Mouse (Mus musculus): Measurements from ENCODE around the gene Bmp6. TPM values are rescaled to one million over a fixed set of nuclear protein-coding genes. Genes with fewer than 3 reads are reported as not detected.
A peak's percentile ranks its signal among the peaks of the same experiment; 100 is the strongest.

Gene Bmp6
- polyA plus RNA-seq, 1 experiment from 2014 or later = 1.4 TPM

DNA sequence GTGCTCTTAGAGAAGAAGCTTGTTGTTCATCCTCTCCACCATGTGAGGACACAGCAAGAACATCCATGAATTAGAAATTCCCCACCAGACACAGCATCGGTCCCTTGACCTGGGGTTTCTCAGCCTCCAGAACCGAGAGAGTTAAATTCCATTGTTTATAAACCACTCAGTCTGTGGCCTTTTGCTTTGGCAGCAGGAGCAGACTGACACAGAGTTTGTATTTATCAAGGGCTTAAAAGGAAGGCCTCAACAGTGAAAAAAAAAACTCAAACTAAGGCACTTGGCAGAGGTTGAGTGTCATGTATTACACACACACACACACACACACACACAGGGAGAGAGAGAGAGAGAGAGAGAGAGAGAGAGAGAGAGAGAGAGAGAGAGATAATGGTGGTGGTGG, 17.5 kb upstream of the Bmp6 start:
- H3K36me3 ChIP-seq (ENCODE audit: control insufficient read depth, insufficient read depth) = no peaks in the 10 kb centered on the region
- H3K27me3 ChIP-seq (replicated peaks; ENCODE audit: control insufficient read depth, insufficient read depth, low read length) = no peaks in the 10 kb centered on the region
- no peaks in the 10 kb centered on the region for H3K9me3 ChIP-seq (ENCODE audit: control insufficient read depth, low read length)
- H3K4me3 ChIP-seq (replicated peaks; ENCODE audit: low read length) = no peak overlapping the region
- no peak overlapping the region for H3K9ac ChIP-seq (replicated peaks; ENCODE audit: low read depth, low read length)
- H3K4me2 ChIP-seq (ENCODE audit: low read length) = no peak overlapping the region
- H3K27ac ChIP-seq (ENCODE audit: low read length) = no peak overlapping the region
- ATAC-seq = no peak
- 65% methylated on average over 2 of the region's 2 CpGs for WGBS
- H3K4me1 ChIP-seq (replicated peaks; ENCODE audit: control insufficient read depth, insufficient read depth, low read length) = peaks cover 6% of the 10 kb centered on the region; the same call in 1 of the 2 replicates

DNA sequence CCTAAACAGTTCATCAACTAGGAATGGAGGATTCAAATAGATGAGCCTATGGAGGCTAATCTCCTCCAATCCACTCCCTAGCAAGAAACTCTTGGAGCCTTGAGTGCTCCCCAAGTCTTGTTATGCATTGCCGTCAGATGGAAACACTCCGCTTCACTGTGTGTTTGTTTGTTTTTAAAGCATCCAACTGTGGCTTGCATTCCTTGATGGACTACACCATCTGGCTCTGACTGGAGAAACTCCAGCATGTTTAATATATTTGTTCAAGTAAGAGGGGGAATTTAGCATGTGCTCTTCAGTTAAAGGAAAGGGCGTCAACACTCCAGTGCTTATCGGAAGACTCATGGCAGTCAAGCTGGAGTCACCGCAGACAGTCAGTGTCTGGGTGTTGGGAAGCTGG, 11.4 kb upstream of the Bmp6 start:
- H3K4me2 ChIP-seq (ENCODE audit: low read length) = no peak overlapping the region
- no peak overlapping the region for H3K27ac ChIP-seq (ENCODE audit: low read length)
- ATAC-seq = peak; percentile 90
- WGBS = 54% methylated on average over 5 of the region's 5 CpGs
- H3K9ac ChIP-seq (replicated peaks; ENCODE audit: low read depth, low read length) = no peak overlapping the region
- H3K4me1 ChIP-seq (replicated peaks; ENCODE audit: control insufficient read depth, insufficient read depth, low read length) = 0 out of 2 replicates have a peak, but pooled peaks cover 3% of the 10 kb centered on the region
- H3K36me3 ChIP-seq (ENCODE audit: control insufficient read depth, insufficient read depth) = no peaks in the 10 kb centered on the region
- H3K9me3 ChIP-seq (ENCODE audit: control insufficient read depth, low read length) = no peaks in the 10 kb centered on the region
- H3K27me3 ChIP-seq (replicated peaks; ENCODE audit: control insufficient read depth, insufficient read depth, low read length) = no peaks in the 10 kb centered on the region
- no peak overlapping the region for H3K4me3 ChIP-seq (replicated peaks; ENCODE audit: low read length)

DNA sequence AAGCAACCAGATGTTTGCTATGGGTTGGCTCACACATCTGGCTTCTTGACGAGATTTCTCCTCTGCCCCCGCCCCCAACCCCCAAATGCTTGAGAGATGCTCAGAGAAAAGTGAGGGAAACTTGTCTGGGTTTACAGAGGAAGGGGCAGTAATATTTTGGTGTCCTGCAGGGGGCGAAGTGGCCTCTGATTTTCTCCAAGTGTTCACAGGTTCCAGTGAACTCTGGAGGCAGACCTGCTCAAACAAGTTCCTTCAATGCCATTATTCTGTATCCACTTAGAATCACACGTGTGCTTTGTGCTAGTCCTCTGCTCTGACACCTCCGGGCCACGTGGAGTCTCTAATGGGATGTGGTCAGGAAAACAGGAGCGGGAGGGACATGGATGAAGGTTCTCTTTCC, 2.3 kb upstream of the Bmp6 start:
- 31% methylated on average over 7 of the region's 7 CpGs for WGBS
- no peak overlapping the region for H3K4me2 ChIP-seq (ENCODE audit: low read length)
- H3K36me3 ChIP-seq (ENCODE audit: control insufficient read depth, insufficient read depth) = no peaks in the 10 kb centered on the region
- no peak overlapping the region for H3K27ac ChIP-seq (ENCODE audit: low read length)
- H3K9ac ChIP-seq (replicated peaks; ENCODE audit: low read depth, low read length) = no peak overlapping the region
- H3K27me3 ChIP-seq (replicated peaks; ENCODE audit: control insufficient read depth, insufficient read depth, low read length) = peaks cover 37% of the 10 kb centered on the region
- peaks cover 22% of the 10 kb centered on the region for H3K4me1 ChIP-seq (replicated peaks; ENCODE audit: control insufficient read depth, insufficient read depth, low read length)
- no peak for ATAC-seq
- no peak overlapping the region for H3K4me3 ChIP-seq (replicated peaks; ENCODE audit: low read length)
- H3K9me3 ChIP-seq (ENCODE audit: control insufficient read depth, low read length) = no peaks in the 10 kb centered on the region

DNA sequence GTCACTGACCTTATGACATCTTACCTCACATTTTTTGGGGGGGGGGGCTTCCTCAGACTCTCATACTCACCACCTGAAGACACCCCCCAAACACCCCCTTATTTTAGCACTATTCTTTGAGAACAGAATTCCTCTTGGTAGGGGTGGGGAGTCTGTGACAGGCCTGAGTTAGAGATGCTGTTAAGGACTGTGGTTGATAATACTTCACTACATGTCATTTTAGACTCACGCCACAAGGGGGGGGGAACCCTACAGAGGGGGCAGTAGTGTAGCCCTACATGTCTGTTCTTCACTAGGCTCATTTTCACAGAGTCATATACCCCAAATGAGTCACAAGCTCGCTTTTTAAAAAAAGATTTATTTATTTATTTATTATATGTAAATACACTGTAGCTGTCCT, 1.7 kb upstream of the Bmp6 start:
- H3K9ac ChIP-seq (replicated peaks; ENCODE audit: low read depth, low read length) = no peak overlapping the region
- no peak overlapping the region for H3K4me2 ChIP-seq (ENCODE audit: low read length)
- 79% methylated on average over 2 of the region's 2 CpGs for WGBS
- H3K27me3 ChIP-seq (replicated peaks; ENCODE audit: control insufficient read depth, insufficient read depth, low read length) = peaks cover 42% of the 10 kb centered on the region
- no peak for ATAC-seq
- peaks cover 22% of the 10 kb centered on the region for H3K4me1 ChIP-seq (replicated peaks; ENCODE audit: control insufficient read depth, insufficient read depth, low read length)
- H3K36me3 ChIP-seq (ENCODE audit: control insufficient read depth, insufficient read depth) = no peaks in the 10 kb centered on the region
- H3K9me3 ChIP-seq (ENCODE audit: control insufficient read depth, low read length) = no peaks in the 10 kb centered on the region
- no peak overlapping the region for H3K4me3 ChIP-seq (replicated peaks; ENCODE audit: low read length)
- H3K27ac ChIP-seq (ENCODE audit: low read length) = no peak overlapping the region

DNA sequence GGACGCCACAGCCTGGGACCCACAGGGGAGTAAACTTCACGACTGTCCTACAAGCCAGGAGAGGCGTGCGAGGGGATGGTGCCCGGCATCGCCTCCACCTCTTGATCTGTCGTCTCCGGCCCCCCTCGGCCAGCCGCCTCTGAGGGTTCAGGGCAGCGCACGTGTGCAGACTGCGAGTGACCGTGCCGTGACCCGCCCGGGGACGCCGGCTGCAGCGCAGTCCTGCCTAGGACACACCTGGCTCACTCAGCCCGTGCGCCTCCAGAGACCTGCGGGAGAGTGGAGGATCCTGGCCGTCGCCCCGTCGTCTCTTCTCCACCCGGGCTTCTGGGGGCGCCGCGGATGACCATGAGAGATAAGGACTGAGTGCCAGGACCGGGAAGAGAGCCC, 519 bp downstream of the Bmp6 start:
- Histone ChIP-seq H3K4me1 (replicated peaks; ENCODE audit: control insufficient read depth, insufficient read depth, low read length) (peaks cover 22% of the 10 kb centered on the region), H3K4me3 (replicated peaks; ENCODE audit: low read length) (peak overlapping the region; percentile 49), H3K27me3 (replicated peaks; ENCODE audit: control insufficient read depth, insufficient read depth, low read length) (peaks cover 47% of the 10 kb centered on the region), H3K4me2 (ENCODE audit: low read length) (peak overlapping the region; percentile 86), H3K36me3 (ENCODE audit: control insufficient read depth, insufficient read depth) (no peaks in the 10 kb centered on the region), H3K27ac (ENCODE audit: low read length) (no peak overlapping the region), H3K9me3 (ENCODE audit: control insufficient read depth, low read length) (no peaks in the 10 kb centered on the region), H3K9ac (replicated peaks; ENCODE audit: low read depth, low read length) (peak overlapping the region; percentile 19)
- peak; percentile 11 for ATAC-seq
- WGBS = under 1% methylated on average over 32 of the region's 32 CpGs

DNA sequence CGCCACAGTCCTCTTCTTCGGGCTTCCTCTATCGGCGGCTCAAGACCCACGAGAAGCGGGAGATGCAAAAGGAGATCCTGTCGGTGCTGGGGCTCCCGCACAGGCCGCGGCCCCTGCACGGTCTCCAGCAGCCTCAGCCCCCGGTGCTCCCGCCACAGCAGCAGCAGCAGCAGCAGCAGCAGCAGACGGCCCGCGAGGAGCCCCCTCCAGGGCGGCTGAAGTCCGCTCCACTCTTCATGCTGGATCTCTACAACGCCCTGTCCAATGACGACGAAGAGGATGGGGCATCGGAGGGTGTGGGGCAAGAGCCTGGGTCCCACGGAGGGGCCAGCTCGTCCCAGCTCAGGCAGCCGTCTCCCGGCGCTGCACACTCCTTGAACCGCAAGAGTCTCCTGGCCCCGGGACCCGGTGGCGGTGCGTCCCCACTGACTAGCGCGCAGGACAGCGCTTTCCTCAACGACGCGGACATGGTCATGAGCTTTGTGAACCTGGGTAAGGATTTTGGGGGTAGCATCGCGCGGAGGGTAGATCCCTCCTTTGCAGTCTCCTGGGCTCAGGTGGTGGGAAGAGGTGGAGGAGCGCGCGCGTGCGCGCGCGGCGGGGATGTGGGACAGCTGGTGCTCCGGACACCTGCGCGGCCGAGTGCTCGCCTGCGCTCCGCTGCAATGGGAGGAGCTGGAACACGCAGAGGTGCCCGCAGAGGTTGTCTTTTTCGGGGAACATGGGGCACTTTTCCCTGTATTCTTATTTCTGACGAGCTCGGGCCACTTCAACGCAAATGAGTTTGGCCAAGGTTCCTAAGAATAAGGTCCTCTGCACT, 1.4 kb downstream of the Bmp6 start:
- H3K27me3 ChIP-seq (replicated peaks; ENCODE audit: control insufficient read depth, insufficient read depth, low read length) = peaks cover 47% of the 10 kb centered on the region
- H3K4me1 ChIP-seq (replicated peaks; ENCODE audit: control insufficient read depth, insufficient read depth, low read length) = peaks cover 22% of the 10 kb centered on the region
- peak overlapping the region; percentile 86 for H3K4me2 ChIP-seq (ENCODE audit: low read length)
- peak overlapping the region; percentile 49 for H3K4me3 ChIP-seq (replicated peaks; ENCODE audit: low read length)
- no peaks in the 10 kb centered on the region for H3K36me3 ChIP-seq (ENCODE audit: control insufficient read depth, insufficient read depth)
- peak overlapping the region; percentile 31; the same call in 1 of the 2 replicates for H3K9ac ChIP-seq (replicated peaks; ENCODE audit: low read depth, low read length)
- under 1% methylated on average over 60 of the region's 63 CpGs for WGBS
- H3K27ac ChIP-seq (ENCODE audit: low read length) = no peak overlapping the region
- H3K9me3 ChIP-seq (ENCODE audit: control insufficient read depth, low read length) = no peaks in the 10 kb centered on the region
- ATAC-seq = peak; percentile 9

DNA sequence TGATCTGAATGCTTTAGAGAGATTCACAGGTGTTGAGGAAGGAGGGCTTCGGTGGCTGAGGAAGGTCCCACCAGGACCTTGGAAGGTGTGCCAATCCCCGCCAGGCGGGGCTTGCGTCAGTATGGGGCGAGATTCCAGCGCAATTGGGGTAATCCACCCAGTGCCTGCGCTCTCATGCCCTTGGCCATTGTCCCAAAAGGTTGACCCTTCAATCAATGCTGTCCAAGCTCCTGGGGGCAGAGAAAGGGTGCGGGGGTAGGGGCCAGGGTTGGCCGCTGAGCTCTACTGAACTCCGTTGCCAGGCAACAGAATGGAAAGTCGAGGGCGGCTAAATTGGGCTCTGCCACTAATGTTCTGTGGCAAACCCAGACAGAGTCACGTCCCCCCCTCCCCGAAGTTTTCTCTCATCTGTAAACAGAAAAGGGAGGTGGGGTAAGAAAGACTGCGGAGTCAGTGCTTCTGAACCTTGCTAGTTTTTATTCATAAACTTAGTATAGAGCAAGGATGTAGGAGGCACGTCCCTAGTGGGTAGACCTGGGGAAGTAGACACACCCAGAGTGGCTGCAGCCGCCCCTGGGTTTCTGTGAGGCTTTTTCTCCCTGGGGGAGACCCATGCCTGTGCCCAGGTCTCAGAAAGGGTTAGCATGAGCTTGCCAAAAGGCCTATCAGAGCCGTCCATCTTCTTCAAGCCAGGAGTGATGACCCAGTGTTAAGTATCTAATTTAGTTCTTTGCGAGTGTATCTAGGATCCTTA, 2.3 kb downstream of the Bmp6 start:
- WGBS = 5% methylated on average over 19 of the region's 19 CpGs
- H3K4me3 ChIP-seq (replicated peaks; ENCODE audit: low read length) = peak overlapping the region; percentile 49
- no peak overlapping the region for H3K27ac ChIP-seq (ENCODE audit: low read length)
- H3K4me2 ChIP-seq (ENCODE audit: low read length) = peak overlapping the region; percentile 86
- peaks cover 47% of the 10 kb centered on the region for H3K27me3 ChIP-seq (replicated peaks; ENCODE audit: control insufficient read depth, insufficient read depth, low read length)
- H3K4me1 ChIP-seq (replicated peaks; ENCODE audit: control insufficient read depth, insufficient read depth, low read length) = peaks cover 22% of the 10 kb centered on the region
- no peak overlapping the region for H3K9ac ChIP-seq (replicated peaks; ENCODE audit: low read depth, low read length)
- no peaks in the 10 kb centered on the region for H3K36me3 ChIP-seq (ENCODE audit: control insufficient read depth, insufficient read depth)
- no peak for ATAC-seq
- no peaks in the 10 kb centered on the region for H3K9me3 ChIP-seq (ENCODE audit: control insufficient read depth, low read length)

DNA sequence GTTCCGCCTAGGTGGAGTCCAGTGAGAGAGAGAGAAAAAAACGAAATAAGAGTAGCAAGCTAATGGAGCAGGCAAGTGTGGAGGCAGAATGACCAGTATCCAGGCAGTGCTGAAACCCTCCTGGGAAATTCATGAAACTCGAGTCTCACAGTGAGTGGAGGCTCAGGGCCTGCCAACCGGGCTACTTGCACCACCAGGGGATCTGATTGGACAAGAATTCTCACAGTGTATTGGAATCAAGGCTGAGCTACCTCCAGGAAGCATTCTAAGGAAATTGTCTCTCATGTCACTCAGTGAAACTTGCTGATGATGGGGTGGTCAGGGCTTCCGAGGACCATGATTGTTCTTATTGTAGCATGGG, 2.8 kb downstream of the Bmp6 start:
- Histone ChIP-seq H3K9ac (replicated peaks; ENCODE audit: low read depth, low read length) (no peak overlapping the region), H3K36me3 (ENCODE audit: control insufficient read depth, insufficient read depth) (no peaks in the 10 kb centered on the region), H3K27me3 (replicated peaks; ENCODE audit: control insufficient read depth, insufficient read depth, low read length) (peaks cover 47% of the 10 kb centered on the region), H3K27ac (ENCODE audit: low read length) (no peak overlapping the region), H3K4me1 (replicated peaks; ENCODE audit: control insufficient read depth, insufficient read depth, low read length) (peaks cover 22% of the 10 kb centered on the region), H3K4me2 (ENCODE audit: low read length) (no peak overlapping the region), H3K4me3 (replicated peaks; ENCODE audit: low read length) (no peak overlapping the region), H3K9me3 (ENCODE audit: control insufficient read depth, low read length) (no peaks in the 10 kb centered on the region)
- ATAC-seq = no peak
- 29% methylated on average over 5 of the region's 5 CpGs for WGBS

DNA sequence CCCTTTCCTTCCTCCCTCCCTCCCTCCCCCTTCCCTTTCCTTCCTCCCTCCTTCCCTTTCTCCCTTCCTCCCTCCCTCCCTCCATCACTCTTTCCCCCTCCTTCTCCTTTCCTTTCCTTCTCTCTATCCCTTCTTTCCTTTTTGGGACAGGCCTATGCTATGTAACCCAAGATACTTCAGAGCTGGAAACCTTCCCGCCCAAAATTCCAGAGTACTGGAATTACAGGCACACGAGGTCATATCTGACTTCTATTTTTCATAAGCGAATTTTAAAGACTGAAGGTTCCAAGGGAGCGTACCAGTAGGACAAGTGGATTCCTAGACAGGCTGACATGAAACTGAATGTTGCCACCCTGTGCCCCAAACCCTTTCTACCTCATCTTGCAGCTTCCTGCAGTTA, 4.1 kb downstream of the Bmp6 start:
- Histone ChIP-seq H3K4me3 (replicated peaks; ENCODE audit: low read length) (no peak overlapping the region), H3K4me1 (replicated peaks; ENCODE audit: control insufficient read depth, insufficient read depth, low read length) (peaks cover 22% of the 10 kb centered on the region), H3K27me3 (replicated peaks; ENCODE audit: control insufficient read depth, insufficient read depth, low read length) (peaks cover 44% of the 10 kb centered on the region), H3K36me3 (ENCODE audit: control insufficient read depth, insufficient read depth) (no peaks in the 10 kb centered on the region), H3K9me3 (ENCODE audit: control insufficient read depth, low read length) (no peaks in the 10 kb centered on the region), H3K27ac (ENCODE audit: low read length) (no peak overlapping the region), H3K9ac (replicated peaks; ENCODE audit: low read depth, low read length) (no peak overlapping the region), H3K4me2 (ENCODE audit: low read length) (no peak overlapping the region)
- WGBS = 81% methylated on average over 4 of the region's 4 CpGs
- ATAC-seq = no peak

Measured in forebrain, embryonic 16.5 days (tissue).